ENCODE assay signal across 14 mouse cellular contexts in the genomic region with DNA sequence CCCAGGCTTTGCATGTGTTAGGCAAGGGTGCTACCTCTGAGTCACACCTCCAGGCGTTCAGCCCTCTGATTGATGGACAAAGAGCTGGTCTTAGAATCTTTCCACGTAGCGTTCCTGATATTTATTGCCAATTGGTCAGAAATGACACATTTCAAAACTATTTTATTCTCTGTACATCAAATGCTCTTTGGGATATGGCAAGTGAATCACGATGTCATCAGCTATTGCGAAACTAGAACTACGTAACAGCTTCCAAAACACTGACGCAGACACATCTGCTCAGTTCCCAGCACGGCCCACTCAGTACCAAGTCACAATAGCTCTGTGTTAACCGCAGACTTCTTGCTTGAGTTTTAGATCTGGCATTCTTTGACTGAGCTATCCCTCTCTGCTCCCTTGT.
"Had no signal": no experiment of that assay in that cellular context is flagged by ENCODE, and none has a peak within 500 bp of the region (broad histone marks: within the 10 kb centered on the region; RNA-seq: fewer than 3 reads in every experiment).

No protein-coding gene starts in this region.

- H3K4me1 ChIP-seq: kidney, embryonic 15.5 days; limb, embryonic 15.5 days; liver, embryonic 12.5 days; lung, embryonic 15.5 days; megakaryocyte, embryonic 14.5 days; midbrain, embryonic 15.5 days had no signal

- H3K4me2 ChIP-seq: kidney, embryonic 15.5 days; limb, embryonic 15.5 days; liver, embryonic 12.5 days; lung, embryonic 15.5 days; midbrain, embryonic 11.5 days; midbrain, embryonic 15.5 days had no signal

- H3K9ac ChIP-seq: kidney, embryonic 15.5 days; limb, embryonic 15.5 days; liver, embryonic 12.5 days; lung, embryonic 15.5 days; midbrain, embryonic 15.5 days had no signal

- H3K27ac ChIP-seq: kidney, embryonic 15.5 days; left cerebral cortex, adult 2 months; limb, embryonic 15.5 days; liver, embryonic 12.5 days; lung, embryonic 15.5 days; macrophage; midbrain, embryonic 15.5 days had no signal

- ATAC-seq: liver, embryonic 12.5 days; midbrain, embryonic 15.5 days had no signal

- H3K4me3 ChIP-seq: kidney, embryonic 15.5 days; left cerebral cortex, adult 2 months; limb, embryonic 15.5 days; liver, embryonic 12.5 days; lung, embryonic 15.5 days; megakaryocyte, embryonic 14.5 days; midbrain, embryonic 15.5 days had no signal

- H3K9me3 ChIP-seq: kidney, embryonic 15.5 days; limb, embryonic 15.5 days; liver, embryonic 12.5 days; lung, embryonic 15.5 days; megakaryocyte, embryonic 14.5 days; midbrain, embryonic 15.5 days had no signal

- H3K27me3 ChIP-seq: kidney, embryonic 15.5 days; limb, embryonic 15.5 days; liver, embryonic 12.5 days; lung, embryonic 15.5 days; megakaryocyte, embryonic 14.5 days; midbrain, embryonic 15.5 days had no signal

- DNase-seq: kidney, postnatal 25 days; lung, postnatal 14 days; right cerebral cortex, adult 18-20 months; right cerebral cortex, postnatal 25 days; thymus, postnatal 4 days had no signal
